Mouse (Mus musculus): ENCODE data around the gene Ndufs4. TPM values are rescaled to one million over a fixed set of nuclear protein-coding genes. Genes with fewer than 3 reads are reported as not detected.

The Ndufs4 gene
- total RNA-seq, 2 experiments from 2014 or later: 137 to 141 TPM

Other genes starting within 250 kb of the Ndufs4 start
- 1 to 10 TPM; 3.1 to 5.0 TPM for gene Fst, start 70.7 kb upstream of the Ndufs4 start, total RNA-seq (2021)